Mouse (Mus musculus) ES-E14 (cell line): Measurements from ENCODE around the gene Gstt4. TPM values are rescaled to one million over a fixed set of nuclear protein-coding genes. Genes with fewer than 3 reads are reported as not detected.
A peak's percentile ranks its signal among the peaks of the same experiment; 100 is the strongest.

Source experiments
- DNase-seq: peaks from one replicate; pipeline ENCODE4 v3.0.0-alpha.2; 2013; ENCODE audit warnings: low read depth, low spot score
- H3K27ac ChIP-seq: 2 replicates; pipeline ENCODE4 v1.5.1; 2012; ENCODE audit warnings: low read depth, mild to moderate bottlenecking, low read length, moderate library complexity, mixed read lengths; ENCODE audit not compliant: poor library complexity, insufficient read depth, severe bottlenecking
- H3K36me3 ChIP-seq: 2 replicates; pipeline ENCODE4 v1.6.1; 2012; ENCODE audit warnings: mild to moderate bottlenecking, low read length, moderate library complexity, mixed read lengths; ENCODE audit not compliant: control insufficient read depth, poor library complexity, insufficient read depth, severe bottlenecking
- H3K4me1 ChIP-seq, 2 experiments: fragments of 150-350 bp in 1 of 2; sonication (generic) in 1 of 2; 2 replicates each; pipeline ENCODE4 v1.6.1; 2012; ENCODE audit warnings: low read length in 2 of 2, mild to moderate bottlenecking in 1 of 2, mixed read lengths in 1 of 2; ENCODE audit not compliant: control insufficient read depth in 2 of 2, insufficient read depth in 2 of 2, poor library complexity in 1 of 2
- H3K4me3 ChIP-seq, 2 experiments: fragments of 150-350 bp in 1 of 2; sonication (generic) in 1 of 2; 2 replicates each; pipeline ENCODE4 v1.5.1; 2012; ENCODE audit warnings: low read length in 2 of 2, low read depth in 1 of 2, mild to moderate bottlenecking in 1 of 2, mixed read lengths in 1 of 2; ENCODE audit not compliant: insufficient read depth in 1 of 2, poor library complexity in 1 of 2, severe bottlenecking in 1 of 2
- H3K9ac ChIP-seq: 2 replicates; pipeline ENCODE4 v1.6.1; 2012; ENCODE audit warnings: low read depth, mild to moderate bottlenecking, low read length, mixed read lengths; ENCODE audit not compliant: poor library complexity, insufficient read depth, severe bottlenecking
- H3K9me3 ChIP-seq: fragments of 150-350 bp; sonication (generic); 2 replicates; pipeline ENCODE4 v1.6.1; 2012; ENCODE audit warnings: low read depth, mild to moderate bottlenecking, low read length; ENCODE audit not compliant: control insufficient read depth, insufficient read depth
- CHD2 ChIP-seq: IDR thresholded peaks from 2 replicates; pipeline ENCODE4 v1.6.1; 2014; ENCODE audit warnings: mild to moderate bottlenecking, low read depth, low read length, inconsistent platforms
- HCFC1 ChIP-seq: IDR thresholded peaks from 2 replicates; pipeline ENCODE4 v1.6.1; 2012; ENCODE audit warnings: low read length, inconsistent platforms, borderline replicate concordance; ENCODE audit not compliant: insufficient read depth
- MAFK ChIP-seq: IDR thresholded peaks from 2 replicates; pipeline ENCODE4 v1.6.1; 2014; ENCODE audit warnings: mild to moderate bottlenecking, low read depth, low read length, inconsistent platforms; ENCODE audit not compliant: insufficient read depth
- ZC3H11A ChIP-seq: IDR thresholded peaks from 2 replicates; pipeline ENCODE4 v1.6.1; 2012; ENCODE audit warnings: low read depth, mild to moderate bottlenecking, inconsistent platforms, low read length, borderline replicate concordance
- ZNF384 ChIP-seq: IDR thresholded peaks from 2 replicates; pipeline ENCODE4 v1.6.1; 2012; ENCODE audit warnings: low read depth, low read length, inconsistent platforms
- in situ Hi-C, 2 experiments: fragments of 600-800 bp; cut with MboI; formaldehyde crosslinking; loops; one replicate each; pipeline ENCODE4 v1.15.1; 2025; ENCODE audit warnings: low sequenced_read_pairs in 2 of 2, inconsistent platforms in 1 of 2; ENCODE audit not compliant: unreplicated experiment in 2 of 2
- total RNA-seq: library from RNA; depleted of rRNA; stranded (reverse); fragments of 300-350 nt; gene quantifications from 2 replicates; pipeline ENCODE4 v1.2.3, GENCODE M21; 2012

Gene Gstt4
- total RNA-seq, 1 experiment: not detected

DNA sequence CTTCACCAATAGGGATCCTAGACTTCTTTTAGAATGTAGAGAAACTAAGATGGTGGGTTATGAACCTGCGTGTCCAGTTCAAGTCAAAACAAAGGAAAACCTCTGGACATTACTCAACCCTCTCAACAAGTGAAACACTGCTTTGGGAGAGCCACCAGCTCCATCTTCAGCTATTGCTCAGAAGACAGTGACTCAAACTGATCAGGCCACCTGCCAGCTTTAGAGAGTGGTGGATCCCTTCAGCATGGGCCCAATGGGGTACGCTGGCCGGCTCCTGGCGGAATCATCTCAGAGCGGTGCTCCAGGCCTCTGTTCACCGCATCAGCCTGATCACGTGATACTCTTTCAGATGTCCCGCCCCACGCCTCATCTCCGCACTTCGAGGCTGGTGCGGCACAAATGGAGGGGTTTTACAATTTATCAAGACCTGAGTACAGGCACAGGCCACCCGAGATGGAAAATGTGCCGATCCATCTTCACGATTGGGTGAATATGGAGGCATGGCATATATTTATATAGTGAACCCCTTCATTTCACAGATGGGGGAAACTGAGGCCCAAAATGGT, 33.2 kb upstream of the Gstt4 start:
- Histone ChIP-seq H3K9ac (no peak overlapping the region), H3K27ac (no peak overlapping the region), H3K36me3 (peaks cover 30% of the 10 kb centered on the region), H3K9me3 (no peaks in the 10 kb centered on the region), H3K4me3 (no peak overlapping the region), H3K4me1 (peaks cover 5 to 38% of the 10 kb centered on the region in 2 experiments; a peak in 3 of 4 replicates)
- TF ChIP-seq ZC3H11A (no peak), ZNF384 (no peak), HCFC1 (no peak), MAFK (no peak), CHD2 (no peak)
- in situ Hi-C loops: loop anchor here in 1 of 2 experiments (5.0 kb wide), 1 partner anchor 98 kb away; no protein-coding TSS in a partner anchor
- no peak for DNase-seq

DNA sequence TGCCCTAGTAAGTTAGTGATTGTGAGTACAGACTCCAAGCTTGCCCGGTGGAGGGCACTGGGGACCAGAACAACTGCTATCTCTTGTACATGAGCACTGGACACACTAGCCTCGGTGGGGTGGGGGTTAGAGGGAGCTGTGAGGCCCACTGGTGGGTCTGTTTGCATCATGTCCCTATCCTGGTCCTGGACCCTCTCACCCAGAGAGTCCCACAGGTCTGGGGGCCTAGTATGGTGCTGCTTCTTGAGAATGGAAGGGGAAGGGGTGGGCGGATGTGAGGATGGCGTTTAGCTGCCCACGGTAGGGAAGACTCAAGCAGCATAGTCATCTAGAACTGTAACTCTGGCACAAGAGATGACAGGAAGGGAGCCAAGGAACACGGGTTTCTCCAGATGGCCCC, 32.4 kb upstream of the Gstt4 start:
- H3K4me1 ChIP-seq: peaks cover 2 to 42% of the 10 kb centered on the region in 2 experiments; a peak in 3 of 4 replicates
- H3K4me3 ChIP-seq: no peak overlapping the region
- TF ChIP-seq MAFK: no peak
- no peak for TF ChIP-seq ZNF384
- no peak for TF ChIP-seq CHD2
- no peak for TF ChIP-seq ZC3H11A
- TF ChIP-seq HCFC1: no peak
- in situ Hi-C loops: loop anchor here in 1 of 2 experiments (5.0 kb wide), 1 partner anchor 97 kb away; no protein-coding TSS in a partner anchor
- no peaks in the 10 kb centered on the region for H3K9me3 ChIP-seq
- no peak overlapping the region for H3K27ac ChIP-seq
- DNase-seq: no peak
- H3K36me3 ChIP-seq: peaks cover 30% of the 10 kb centered on the region
- no peak overlapping the region for H3K9ac ChIP-seq

GRCm38 (mm10) chr10:75854096-75854495, 31.8 kb upstream of the Gstt4 start:
- TF ChIP-seq ZC3H11A: no peak
- TF ChIP-seq HCFC1: no peak
- TF ChIP-seq ZNF384: no peak
- no peak for TF ChIP-seq MAFK
- TF ChIP-seq CHD2: no peak
- Histone ChIP-seq H3K9me3 (no peaks in the 10 kb centered on the region), H3K27ac (no peak overlapping the region), H3K36me3 (peaks cover 26% of the 10 kb centered on the region), H3K4me1 (peaks cover 2 to 46% of the 10 kb centered on the region in 2 experiments; a peak in 3 of 4 replicates), H3K9ac (no peak overlapping the region), H3K4me3 (no peak overlapping the region)
- DNase-seq: no peak
- in situ Hi-C loops: no loop called here

DNA sequence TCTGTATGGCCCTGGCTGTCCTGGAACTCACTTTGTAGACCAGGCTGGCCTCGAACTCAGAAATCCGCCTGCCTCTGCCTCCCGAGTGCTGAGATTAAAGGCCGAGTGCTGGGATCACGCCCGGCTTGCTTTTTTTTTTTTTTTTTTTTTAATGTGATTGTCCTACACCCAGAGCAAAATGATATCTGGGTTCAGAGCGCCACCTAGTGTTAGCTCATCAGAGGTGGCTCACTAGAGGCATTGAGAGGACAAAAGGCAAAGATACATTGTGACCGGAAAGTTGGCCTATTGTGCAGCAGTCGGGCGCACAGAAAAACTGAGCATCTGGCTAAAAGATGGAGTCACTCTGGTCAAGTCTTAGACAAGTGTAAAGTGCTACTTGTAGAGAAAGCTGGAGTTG, 31.1 kb upstream of the Gstt4 start:
- H3K9ac ChIP-seq: no peak overlapping the region
- in situ Hi-C loops: no loop called here
- TF ChIP-seq MAFK (no peak), CHD2 (no peak), ZNF384 (peak; percentile 98), ZC3H11A (peak; percentile 51; the same call in 1 of the 2 replicates), HCFC1 (no peak)
- peaks cover 19% of the 10 kb centered on the region for H3K36me3 ChIP-seq
- no peak overlapping the region for H3K4me3 ChIP-seq
- peaks cover 2 to 48% of the 10 kb centered on the region in 2 experiments; a peak in 3 of 4 replicates for H3K4me1 ChIP-seq
- H3K27ac ChIP-seq: no peak overlapping the region
- peak; percentile 91 for DNase-seq
- no peaks in the 10 kb centered on the region for H3K9me3 ChIP-seq
